Mouse (Mus musculus) liver, embryonic 14.5 days (tissue): ENCODE data around the gene Suz12. TPM values are rescaled to one million over a fixed set of nuclear protein-coding genes. Genes with fewer than 3 reads are reported as not detected.
"Not testable (repeated sequence)": the region's sequence is repeated elsewhere in the genome, so short reads cannot be mapped to it uniquely, and the experiment has no call there.

ENCODE experiments used
- ATAC-seq: fragments of 200-750 bp; cut with Nextera tagmentation; 2 replicates; pipeline ENCODE4 v1.8.0; 2017; ENCODE audit warnings: moderate number of reproducible peaks, mild to moderate bottlenecking, moderate library complexity; ENCODE audit not compliant: insufficient read depth
- DNase-seq, 3 experiments: peaks; one replicate each; pipeline ENCODE4 v3.0.0-alpha.2; 2012 to 2013; ENCODE audit warnings: low read depth in 3 of 3, low spot score in 3 of 3
- H3K27ac ChIP-seq: fragments of 300-500 bp; sonication (generic); 2 replicates; pipeline ENCODE4 v1.5.1; 2014; ENCODE audit warnings: moderate library complexity, mild to moderate bottlenecking, control low read depth, inconsistent platforms
- H3K27me3 ChIP-seq: fragments of 300-500 bp; sonication (generic); 2 replicates; pipeline ENCODE4 v1.6.1; 2014; ENCODE audit warnings: mild to moderate bottlenecking, low read length, moderate library complexity; ENCODE audit not compliant: control insufficient read depth, insufficient read depth
- H3K36me3 ChIP-seq: fragments of 300-500 bp; sonication (generic); replicated peaks from 2 replicates; pipeline ENCODE4 v1.6.1; 2014; ENCODE audit warnings: low read depth; ENCODE audit not compliant: control insufficient read depth, insufficient read depth
- H3K4me1 ChIP-seq, 2 experiments: fragments of 200-500 bp in 1 of 2; fragments of 300-500 bp in 1 of 2; sonication (generic) in 1 of 2; replicated peaks; 2 replicates each; pipeline ENCODE4 v1.6.1; 2012 to 2014; ENCODE audit warnings: antibody characterized with exemption in 1 of 2, inconsistent platforms in 1 of 2, low read length in 1 of 2; ENCODE audit not compliant: control insufficient read depth in 2 of 2, insufficient read depth in 2 of 2
- H3K4me2 ChIP-seq: fragments of 300-500 bp; sonication (generic); 2 replicates; pipeline ENCODE4 v1.6.1; 2014; ENCODE audit warnings: low read depth, mild to moderate bottlenecking, control low read depth, moderate library complexity
- H3K4me3 ChIP-seq, 2 experiments: fragments of 200-500 bp in 1 of 2; fragments of 300-500 bp in 1 of 2; sonication (generic) in 1 of 2; 2 replicates each; pipeline ENCODE4 v1.5.1; 2012 to 2014; ENCODE audit warnings: low read depth in 2 of 2, low read length in 2 of 2, mild to moderate bottlenecking in 2 of 2, control low read depth in 1 of 2, inconsistent platforms in 1 of 2, moderate library complexity in 1 of 2; ENCODE audit not compliant: insufficient read depth in 1 of 2
- H3K9ac ChIP-seq: fragments of 300-500 bp; sonication (generic); replicated peaks from 2 replicates; pipeline ENCODE4 v1.6.1; 2014; ENCODE audit warnings: mild to moderate bottlenecking, control low read depth, moderate library complexity
- H3K9me3 ChIP-seq: fragments of 300-500 bp; sonication (generic); 2 replicates; pipeline ENCODE4 v1.6.1; 2016; ENCODE audit warnings: low read length, mixed read lengths; ENCODE audit not compliant: control insufficient read depth
- CTCF ChIP-seq: IDR thresholded peaks from 2 replicates; pipeline ENCODE4 v1.5.1; 2016; ENCODE audit warnings: antibody characterized with exemption, low read depth, control low read depth
- EP300 ChIP-seq: IDR thresholded peaks from 2 replicates; pipeline ENCODE4 v1.6.1; 2016; ENCODE audit warnings: antibody characterized with exemption, low read depth
- WGBS: fragments of 180-500 bp; shearing (Covaris S2); extraction: QIAGEN DNeasy Blood & Tissue Kit; methylation state at CpG from one replicate; pipeline ENCODE4 v1.1.7; 2014; ENCODE audit not compliant: insufficient replicate concordance; 5-methylcytosine and 5-hydroxymethylcytosine counted together
- polyA plus RNA-seq, 2 experiments: library from polyadenylated mRNA; depleted of rRNA in 1 of 2; stranded (reverse) in 1 of 2; unstranded in 1 of 2; fragments of >200 nt; fragmentation: Nextera tagmentation in 1 of 2; extraction: Ambion mirVana in 1 of 2; gene quantifications; 2 replicates each; pipeline versions ENCODE4 v1.2.1 to v1.2.3; 2012 to 2014

The Suz12 gene
- polyA plus RNA-seq, 2 experiments, result 18.1 to 23.2 TPM

DNA sequence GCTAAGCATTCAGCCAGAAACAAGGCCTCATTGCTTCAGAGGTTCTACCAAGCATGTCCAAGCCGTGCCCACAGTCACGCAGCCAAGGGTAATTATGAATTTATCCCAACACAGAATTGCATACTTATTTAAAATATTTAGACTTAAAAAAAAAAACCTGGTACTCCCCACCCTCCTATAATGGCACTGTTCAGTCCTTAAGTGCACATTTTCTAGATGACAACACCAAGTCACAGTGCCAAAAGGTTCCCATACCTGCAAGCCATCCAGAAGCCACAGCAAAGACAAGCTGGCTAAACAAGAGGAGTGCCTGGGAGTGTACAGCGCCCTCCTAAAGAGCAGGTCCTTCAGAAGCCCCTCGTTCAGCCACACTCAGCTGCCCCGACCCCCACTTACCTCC is 60.3 kb downstream of the Suz12 start:
- DNase-seq (no peak), ATAC-seq (no peak)
- TF ChIP-seq EP300 (no peak), CTCF (no peak)
- Histone ChIP-seq H3K4me1 (no peaks in the 10 kb centered on the region), H3K4me3 (no peak overlapping the region), H3K9ac (no peak overlapping the region), H3K27me3 (no peaks in the 10 kb centered on the region), H3K27ac (no peak overlapping the region), H3K4me2 (no peak overlapping the region), H3K9me3 (no peaks in the 10 kb centered on the region), H3K36me3 (peaks cover 91% of the 10 kb centered on the region)
- WGBS, result 89% methylated on average over 5 of the region's 5 CpGs

DNA sequence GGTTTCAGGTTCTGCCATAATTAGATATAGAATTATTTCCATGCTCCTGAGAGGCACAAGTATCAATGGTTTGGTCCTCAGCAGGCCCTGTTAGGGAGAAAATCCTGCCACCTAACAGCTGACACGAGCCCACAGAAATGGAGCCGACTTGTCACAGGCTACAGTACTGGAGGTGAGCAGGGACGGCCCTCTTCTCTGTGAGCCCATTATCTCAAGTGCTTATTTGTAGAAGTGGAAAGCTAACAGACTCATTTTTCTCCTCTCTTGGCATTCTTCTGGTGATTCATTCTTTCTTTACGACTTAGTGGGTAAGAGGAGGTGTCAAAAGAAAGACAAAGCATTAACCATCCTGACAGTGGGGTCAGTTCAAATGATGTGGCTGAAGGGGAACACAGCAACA is 61.8 kb downstream of the Suz12 start:
- WGBS, result 85% methylated on average over 4 of the region's 4 CpGs
- Histone ChIP-seq H3K9me3 (no peaks in the 10 kb centered on the region), H3K27me3 (no peaks in the 10 kb centered on the region), H3K4me1 (no peaks in the 10 kb centered on the region), H3K27ac (no peak overlapping the region), H3K4me3 (no peak overlapping the region), H3K36me3 (peaks cover 92% of the 10 kb centered on the region), H3K9ac (no peak overlapping the region), H3K4me2 (no peak overlapping the region)
- ATAC-seq (no peak), DNase-seq (no peak)
- TF ChIP-seq EP300 (no peak), CTCF (no peak)

DNA sequence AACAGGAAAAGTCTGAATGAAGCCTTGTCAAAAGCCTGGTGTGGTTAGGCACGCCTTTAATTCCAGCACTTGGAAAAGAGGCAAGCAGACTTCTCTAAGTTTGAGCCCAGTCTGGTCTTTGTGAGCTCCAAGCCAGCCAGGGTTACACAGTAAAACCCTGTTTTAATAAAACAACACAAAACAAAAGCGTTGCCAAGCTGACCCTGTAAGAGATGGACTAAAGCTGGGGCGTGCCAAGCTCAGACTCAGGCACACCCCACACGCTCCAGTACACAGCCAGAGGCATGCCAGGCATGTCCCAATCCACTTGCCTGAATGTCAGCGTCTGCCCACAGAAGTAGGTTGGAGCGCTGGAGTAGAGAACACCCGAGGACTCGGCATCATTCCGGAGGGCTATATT is 63.2 kb downstream of the Suz12 start:
- 91% methylated on average over 9 of the region's 9 CpGs for WGBS
- no peak for TF ChIP-seq CTCF
- TF ChIP-seq EP300, result no peak
- no peaks in the 10 kb centered on the region for H3K9me3 ChIP-seq
- ATAC-seq (no peak), DNase-seq (no peak)
- H3K4me2 ChIP-seq, result no peak overlapping the region
- H3K27ac ChIP-seq, result no peak overlapping the region
- H3K36me3 ChIP-seq, result peaks cover 96% of the 10 kb centered on the region
- H3K27me3 ChIP-seq, result no peaks in the 10 kb centered on the region
- H3K9ac ChIP-seq, result no peak overlapping the region
- H3K4me3 ChIP-seq, result no peak overlapping the region
- H3K4me1 ChIP-seq, result no peaks in the 10 kb centered on the region

DNA sequence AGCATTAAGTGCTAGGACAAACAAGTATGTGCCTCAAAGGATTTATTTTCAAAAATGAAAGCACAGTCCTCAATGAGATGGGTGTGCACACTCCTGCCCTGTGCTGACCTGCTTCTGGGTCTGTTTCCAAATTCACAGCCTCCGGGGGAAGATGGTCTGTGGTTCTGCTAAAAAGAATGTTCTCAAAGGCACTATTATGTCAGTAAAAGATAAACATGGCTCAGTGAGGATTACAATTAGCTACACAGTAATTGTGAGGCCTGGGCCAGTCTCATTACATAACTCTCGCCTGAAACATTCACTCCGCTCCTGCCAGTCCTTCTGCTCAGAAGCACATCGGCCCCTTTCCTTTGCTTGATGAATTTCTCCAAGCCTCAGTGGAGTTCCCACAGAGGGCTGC is 69.3 kb downstream of the Suz12 start:
- DNase-seq (no peak), ATAC-seq (no peak)
- H3K36me3 ChIP-seq, result peaks cover 75% of the 10 kb centered on the region
- no peaks in the 10 kb centered on the region for H3K4me1 ChIP-seq
- no peaks in the 10 kb centered on the region for H3K27me3 ChIP-seq
- H3K9ac ChIP-seq, result no peak overlapping the region
- TF ChIP-seq CTCF, result no peak
- TF ChIP-seq EP300, result no peak
- H3K4me2 ChIP-seq, result no peak overlapping the region
- WGBS, result 88% methylated on average over 4 of the region's 4 CpGs
- H3K9me3 ChIP-seq, result no peaks in the 10 kb centered on the region
- H3K27ac ChIP-seq, result no peak overlapping the region
- no peak overlapping the region for H3K4me3 ChIP-seq

DNA sequence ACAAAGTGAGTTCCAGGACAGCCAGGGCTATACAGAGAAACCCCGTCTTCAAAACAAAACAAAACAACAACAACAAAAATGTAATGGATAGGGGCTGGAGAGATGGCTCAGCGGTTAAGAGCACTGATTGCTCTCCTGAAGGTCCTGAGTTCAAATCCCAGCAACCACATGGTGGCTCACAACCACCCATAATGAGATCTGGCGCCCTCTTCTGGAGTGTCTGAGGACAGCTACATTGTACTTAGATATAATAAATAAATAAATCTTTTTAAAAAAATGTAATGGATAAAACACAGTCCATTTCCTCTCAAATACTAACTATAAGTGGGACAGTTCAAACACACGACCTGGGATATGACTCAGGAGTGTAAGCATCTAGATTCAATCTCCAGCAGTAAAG is 73.5 kb downstream of the Suz12 start:
- H3K4me3 ChIP-seq, H3K27me3 ChIP-seq, DNase-seq, H3K27ac ChIP-seq, H3K9ac ChIP-seq, H3K4me2 ChIP-seq, ATAC-seq, H3K9me3 ChIP-seq: not testable (repeated sequence)
- peak; percentile 41 for TF ChIP-seq CTCF
- H3K4me1 ChIP-seq, result peaks cover 0 to 11% of the 10 kb centered on the region in 2 experiments; a peak in 3 of 4 replicates
- peaks cover 44% of the 10 kb centered on the region for H3K36me3 ChIP-seq
- 74% methylated on average over 4 of the region's 4 CpGs for WGBS
